In genomic region chr19:29657558-29657957, GRCm38 (mm10) we compare ENCODE assay signal across 42 mouse cellular contexts. TPM values are rescaled to one million over a fixed set of nuclear protein-coding genes. Genes with fewer than 3 reads are reported as not detected.
"Had no signal": no experiment of that assay in that cellular context is flagged by ENCODE, and none has a peak within 500 bp of the region (broad histone marks: within the 10 kb centered on the region; RNA-seq: fewer than 3 reads in every experiment).

No protein-coding gene starts in this region.

- H3K9ac ChIP-seq: limb, embryonic 12.5 days; limb, embryonic 13.5 days; limb, embryonic 15.5 days; liver, embryonic 12.5 days; liver, embryonic 13.5 days; liver, embryonic 14.5 days; liver, embryonic 15.5 days; liver, postnatal 0 days; lung, embryonic 14.5 days; lung, embryonic 15.5 days; midbrain, embryonic 12.5 days; midbrain, embryonic 13.5 days; midbrain, embryonic 15.5 days; neural tube, embryonic 12.5 days had no signal

- ATAC-seq: liver, embryonic 12.5 days; liver, postnatal 0 days; lung, postnatal 0 days; midbrain, embryonic 13.5 days; midbrain, embryonic 15.5 days; midbrain, embryonic 16.5 days had no signal

- DNase-seq: left cerebral cortex, postnatal 4 days; liver; liver, embryonic 13.5 days; liver, postnatal 0 days; lung, adult 18-20 months; lung, adult 2 months; lung, embryonic 14.5 days; lung, postnatal 10 days; lung, postnatal 14 days; lung, postnatal 36 days; lung, postnatal 4 days had no signal

- H3K36me3 ChIP-seq: limb, embryonic 10.5 days; limb, embryonic 12.5 days; limb, embryonic 13.5 days; limb, embryonic 15.5 days; liver, embryonic 12.5 days; liver, embryonic 13.5 days; liver, embryonic 15.5 days; lung, embryonic 15.5 days; midbrain, embryonic 10.5 days; midbrain, embryonic 12.5 days; midbrain, embryonic 13.5 days; midbrain, embryonic 15.5 days; neural tube, embryonic 12.5 days had no signal

- H3K4me1 ChIP-seq: liver, embryonic 12.5 days; liver, embryonic 13.5 days; lung, embryonic 15.5 days; midbrain, embryonic 12.5 days; midbrain, embryonic 13.5 days; midbrain, embryonic 15.5 days had no signal

- H3K27ac ChIP-seq: limb, embryonic 10.5 days; limb, embryonic 12.5 days; limb, embryonic 13.5 days; limb, embryonic 15.5 days; liver, embryonic 12.5 days; liver, embryonic 13.5 days; liver, embryonic 14.5 days; liver, embryonic 15.5 days; lung, embryonic 15.5 days; macrophage; midbrain, embryonic 10.5 days; midbrain, embryonic 12.5 days; midbrain, embryonic 13.5 days; midbrain, embryonic 15.5 days; neural tube, embryonic 12.5 days had no signal

- H3K27me3 ChIP-seq: limb, embryonic 12.5 days; limb, embryonic 13.5 days; limb, embryonic 15.5 days; liver, embryonic 13.5 days; midbrain, embryonic 12.5 days; midbrain, embryonic 13.5 days; midbrain, embryonic 15.5 days; neural tube, embryonic 12.5 days had no signal

- H3K4me3 ChIP-seq: limb, embryonic 10.5 days; limb, embryonic 12.5 days; limb, embryonic 13.5 days; limb, embryonic 15.5 days; liver, embryonic 12.5 days; liver, embryonic 13.5 days; liver, embryonic 15.5 days; lung, embryonic 15.5 days; megakaryocyte, embryonic 14.5 days; midbrain, embryonic 10.5 days; midbrain, embryonic 12.5 days; midbrain, embryonic 13.5 days; midbrain, embryonic 15.5 days; myocyte; neural tube, embryonic 12.5 days had no signal

- H3K9me3 ChIP-seq: limb, embryonic 10.5 days; limb, embryonic 12.5 days; limb, embryonic 13.5 days; limb, embryonic 15.5 days; liver, embryonic 12.5 days; liver, embryonic 13.5 days; liver, embryonic 15.5 days; lung, embryonic 15.5 days; megakaryocyte, embryonic 14.5 days; midbrain, embryonic 10.5 days; midbrain, embryonic 12.5 days; midbrain, embryonic 13.5 days; midbrain, embryonic 15.5 days; neural tube, embryonic 12.5 days had no signal

RNA-seq across cellular contexts. Expression of gene Mlana, which starts 40.1 kb away (rescaled TPM):
- total RNA-seq: left cerebral cortex, postnatal 25 days; left cerebral cortex, postnatal 4 days; liver, adult 2 months; megakaryocyte progenitor cell, adult 5-6 weeks; megakaryocyte, adult 5-6 weeks; megakaryocyte-erythroid progenitor cell, adult 5-6 weeks; midbrain, postnatal 0 days; monocyte, adult 5-6 weeks had no signal
- polyA plus RNA-seq: limb, embryonic 10.5 days; limb, embryonic 11.5 days; limb, embryonic 12.5 days; liver, adult 2 months; liver, embryonic 11.5 days; liver, embryonic 12.5 days; liver, embryonic 13.5 days; liver, embryonic 14.5 days; liver, embryonic 15.5 days; liver, embryonic 16.5 days; liver, postnatal 0 days; lung, embryonic 14.5 days; lung, embryonic 15.5 days; lung, embryonic 16.5 days; midbrain, embryonic 12.5 days; midbrain, embryonic 13.5 days; midbrain, embryonic 14.5 days; midbrain, embryonic 15.5 days; midbrain, embryonic 16.5 days; midbrain, postnatal 0 days; myocyte; neural tube, embryonic 11.5 days; neural tube, embryonic 12.5 days had no signal
